Mouse (Mus musculus): ENCODE results near the gene Ltbr.

Ltbr gene

DNA sequence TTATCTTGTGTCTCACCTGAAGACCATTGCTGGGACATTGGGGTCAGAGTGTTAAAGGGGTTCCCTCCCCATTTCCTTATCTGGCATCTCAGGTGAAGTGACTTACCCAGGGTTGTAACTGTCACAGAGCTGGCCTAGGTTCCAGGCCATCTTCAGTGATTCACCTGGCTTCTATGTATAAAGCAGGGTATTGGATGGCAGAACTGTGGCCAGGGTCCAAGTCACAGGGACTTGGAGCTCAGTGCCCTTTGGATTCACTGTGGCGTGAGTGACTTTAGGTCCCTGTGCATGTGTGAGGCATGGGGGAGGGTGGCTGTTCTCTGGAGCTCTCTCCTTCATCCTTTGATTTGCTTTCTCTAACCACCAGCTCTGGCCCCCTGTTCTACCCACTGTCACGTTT is 32.3 kb upstream of the Ltbr start:
- no peak for ATAC-seq (ENCODE audit: insufficient number of reproducible peaks, low FRiP score, low TSS enrichment)

DNA sequence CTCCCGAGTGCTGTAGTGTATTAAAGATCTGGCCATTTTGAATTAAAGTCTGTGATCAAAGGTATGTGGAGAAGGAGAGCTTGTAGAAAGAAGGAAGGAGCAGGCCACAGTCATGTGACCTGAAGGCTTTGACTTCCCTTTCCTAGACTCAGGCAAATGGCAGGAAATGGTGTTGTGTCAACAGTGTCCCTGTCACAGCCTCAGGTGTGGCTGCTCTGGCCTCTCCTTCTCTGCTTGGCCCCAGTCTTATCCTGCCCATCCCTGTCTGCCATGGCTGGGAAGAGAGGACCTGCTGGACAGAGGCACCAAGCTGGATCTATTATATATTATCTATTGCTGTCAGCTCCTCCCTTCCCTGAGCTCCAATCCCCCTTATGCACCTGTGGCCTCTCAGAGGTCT is 31.9 kb upstream of the Ltbr start:
- ATAC-seq (ENCODE audit: insufficient number of reproducible peaks, low FRiP score, low TSS enrichment), result no peak

DNA sequence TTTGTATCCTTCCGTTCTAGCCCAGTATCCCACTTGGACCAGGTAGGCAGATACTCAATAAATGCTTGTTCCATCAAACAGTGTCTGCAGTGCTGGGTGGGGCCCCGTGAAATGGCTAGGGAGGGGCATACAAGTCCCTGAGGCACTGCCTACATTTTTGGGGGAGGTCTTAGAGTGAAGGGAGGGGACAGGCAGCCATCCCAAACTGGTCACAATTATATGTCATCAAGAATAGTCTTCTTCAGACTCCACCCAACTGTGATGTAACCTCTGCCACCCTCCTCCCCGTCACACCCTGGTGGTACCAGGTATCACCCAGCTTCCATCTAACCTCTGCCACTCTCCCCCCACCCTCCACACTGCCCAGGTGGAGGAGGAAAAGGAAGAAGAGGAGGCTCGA is 31.2 kb upstream of the Ltbr start:
- ATAC-seq (ENCODE audit: insufficient number of reproducible peaks, low FRiP score, low TSS enrichment), result no peak

DNA sequence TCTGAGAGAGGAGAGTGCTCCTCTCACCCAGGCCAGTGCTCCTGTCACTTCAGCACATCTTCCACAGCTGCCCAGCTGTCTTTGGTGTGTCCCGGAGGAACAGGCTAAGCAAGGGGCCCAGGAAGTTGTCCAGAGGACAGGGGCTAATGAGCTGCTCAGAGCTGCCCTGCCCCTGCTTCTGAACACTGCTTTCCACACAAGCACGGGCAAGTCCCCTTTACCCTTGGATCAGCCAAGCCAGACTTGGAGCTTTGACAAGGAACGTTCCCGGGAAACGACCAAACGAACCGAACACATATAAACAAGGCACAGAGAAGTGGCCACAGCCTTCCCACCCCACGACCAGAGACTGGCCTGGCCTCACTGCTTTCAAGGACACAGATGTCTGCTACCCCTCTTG is 30.4 kb upstream of the Ltbr start:
- ATAC-seq (ENCODE audit: insufficient number of reproducible peaks, low FRiP score, low TSS enrichment), result no peak

DNA sequence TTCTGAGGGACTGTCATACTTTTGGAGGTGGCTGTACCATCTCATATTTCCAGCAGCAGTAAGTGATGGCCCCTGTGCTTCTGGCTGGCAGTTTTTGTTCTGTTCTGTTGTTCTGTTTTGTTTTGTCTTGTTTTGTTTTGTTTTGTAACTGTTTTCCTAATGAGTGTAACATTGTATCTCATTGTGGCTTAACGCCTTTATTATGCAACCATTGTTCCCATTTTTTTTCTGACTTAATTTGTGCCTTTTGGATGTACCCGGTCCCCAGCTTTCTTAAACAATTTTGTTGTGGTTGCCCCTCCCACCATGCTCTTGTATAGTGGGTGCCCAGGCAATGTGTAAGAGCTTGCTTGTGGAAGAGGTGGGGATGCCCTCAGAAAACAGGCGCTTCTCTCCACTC is 28.5 kb upstream of the Ltbr start:
- no peak for ATAC-seq (ENCODE audit: insufficient number of reproducible peaks, low FRiP score, low TSS enrichment)

DNA sequence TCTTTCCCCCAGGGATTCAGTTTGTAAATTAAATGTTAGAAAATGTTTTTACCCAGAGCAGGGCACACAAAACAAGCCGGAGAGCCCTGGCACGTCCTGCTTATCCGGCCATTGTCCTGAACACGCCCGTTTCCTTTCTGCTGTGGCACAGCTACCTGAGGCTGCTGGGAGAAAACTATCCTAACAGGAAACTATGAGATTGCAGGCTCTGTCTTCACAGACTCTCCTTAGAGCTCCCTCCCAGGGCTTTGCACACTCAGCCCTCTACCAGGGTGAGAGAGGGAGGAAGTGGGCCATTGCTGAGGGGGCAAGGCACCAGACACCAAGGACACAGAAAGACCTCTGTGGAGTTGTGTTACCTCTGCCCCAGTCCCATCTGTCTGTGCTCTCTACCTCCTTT is 26.6 kb upstream of the Ltbr start:
- no peak for ATAC-seq (ENCODE audit: insufficient number of reproducible peaks, low FRiP score, low TSS enrichment)

DNA sequence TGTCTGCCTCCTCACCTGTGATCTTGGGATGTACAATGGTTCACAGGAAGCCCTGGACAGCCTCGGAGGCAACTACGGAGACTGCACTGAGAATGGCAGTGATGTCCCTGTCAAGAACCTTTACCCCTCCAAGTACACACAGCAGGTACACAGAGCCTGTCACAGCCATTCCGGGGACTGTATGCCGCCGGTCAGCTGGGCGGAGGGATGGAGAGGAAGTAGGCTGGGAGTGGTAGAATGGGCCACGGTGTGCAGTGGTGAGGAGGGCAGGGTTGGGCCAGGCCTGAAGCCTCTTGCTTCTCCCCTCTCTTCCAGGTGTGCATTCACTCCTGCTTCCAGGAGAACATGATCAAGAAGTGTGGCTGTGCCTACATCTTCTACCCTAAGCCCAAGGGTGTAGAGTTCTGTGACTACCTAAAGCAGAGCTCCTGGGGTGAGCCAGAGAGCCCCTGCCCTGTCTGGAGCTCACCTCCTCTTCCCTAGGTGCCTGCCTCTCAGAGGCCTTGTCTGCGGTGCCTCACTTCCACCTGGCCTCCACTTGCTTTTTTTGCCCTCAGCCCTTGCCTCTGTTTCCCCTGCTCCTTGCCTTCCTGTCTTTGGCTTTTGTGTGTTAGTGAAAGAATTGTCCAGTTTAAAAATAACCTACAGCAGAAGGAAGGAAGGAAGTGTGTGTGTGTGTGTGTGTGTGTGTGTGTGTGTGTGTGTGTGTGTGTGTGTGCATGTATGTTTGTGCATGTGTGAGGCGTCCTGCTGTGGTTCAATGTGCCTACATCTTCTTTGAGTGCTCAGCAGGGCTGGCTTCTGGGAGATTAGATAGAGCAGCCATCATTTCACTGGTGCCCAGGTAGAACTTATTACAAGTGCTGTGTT is 25.3 kb upstream of the Ltbr start:
- ATAC-seq (ENCODE audit: insufficient number of reproducible peaks, low FRiP score, low TSS enrichment), result no peak

DNA sequence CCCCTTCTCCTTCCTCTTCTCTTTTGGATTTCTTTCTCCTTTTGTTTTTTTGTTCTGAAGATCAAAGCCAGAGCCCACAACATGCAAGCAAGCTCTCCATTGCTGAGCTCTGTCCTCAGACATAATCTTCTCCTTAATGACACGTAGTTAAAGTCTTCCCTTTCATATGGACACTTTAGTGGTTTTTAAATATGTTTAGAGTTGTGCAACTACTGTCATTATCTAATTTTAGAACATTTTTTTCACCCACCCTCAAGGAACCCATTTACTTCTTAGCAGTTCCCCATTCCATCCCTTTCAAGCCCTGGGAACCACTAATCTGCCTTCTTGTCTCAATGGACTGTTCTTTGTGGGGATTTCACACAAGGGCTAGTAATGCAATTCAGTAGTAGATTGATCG is 20.7 kb upstream of the Ltbr start:
- ATAC-seq (ENCODE audit: insufficient number of reproducible peaks, low FRiP score, low TSS enrichment), result no peak

DNA sequence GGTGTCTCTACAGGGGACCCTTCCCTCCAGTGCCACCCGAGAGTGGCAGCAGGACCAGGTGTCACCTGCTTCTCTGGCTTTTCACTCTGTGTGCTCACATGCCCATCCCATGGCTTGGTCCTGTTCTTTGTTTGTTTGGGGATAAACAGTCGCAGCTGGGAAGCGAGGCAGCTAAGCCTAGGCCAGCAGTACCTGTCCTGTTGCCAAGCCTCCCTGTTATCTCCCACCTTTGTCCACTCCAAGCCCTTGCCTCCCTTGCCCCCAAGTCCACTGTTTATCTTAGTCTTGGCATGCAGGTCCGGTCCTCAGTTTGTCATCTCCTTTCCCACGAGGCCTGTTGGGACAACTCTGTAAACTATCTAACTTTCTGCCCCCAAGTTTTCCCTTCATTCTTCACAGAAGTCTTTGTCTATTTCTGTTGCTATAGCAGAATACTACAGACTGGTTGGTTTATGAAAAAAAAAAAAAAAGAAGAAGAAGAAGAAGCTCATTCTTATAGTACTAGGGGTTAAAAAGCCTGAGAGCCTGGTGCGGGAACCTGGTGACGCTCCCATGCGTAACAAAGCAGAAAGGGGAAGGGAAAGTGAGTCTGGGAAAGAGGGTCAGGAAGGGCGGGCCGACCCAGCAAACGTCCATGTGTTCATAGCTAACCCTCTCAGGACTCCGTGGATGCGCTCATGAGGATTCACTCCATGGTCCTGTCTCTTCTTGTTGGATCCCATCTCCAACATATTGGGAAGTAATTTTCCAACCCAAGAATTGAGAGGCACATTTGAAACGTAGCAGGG is 19.6 kb upstream of the Ltbr start:
- ATAC-seq (ENCODE audit: insufficient number of reproducible peaks, low FRiP score, low TSS enrichment), result no peak

DNA sequence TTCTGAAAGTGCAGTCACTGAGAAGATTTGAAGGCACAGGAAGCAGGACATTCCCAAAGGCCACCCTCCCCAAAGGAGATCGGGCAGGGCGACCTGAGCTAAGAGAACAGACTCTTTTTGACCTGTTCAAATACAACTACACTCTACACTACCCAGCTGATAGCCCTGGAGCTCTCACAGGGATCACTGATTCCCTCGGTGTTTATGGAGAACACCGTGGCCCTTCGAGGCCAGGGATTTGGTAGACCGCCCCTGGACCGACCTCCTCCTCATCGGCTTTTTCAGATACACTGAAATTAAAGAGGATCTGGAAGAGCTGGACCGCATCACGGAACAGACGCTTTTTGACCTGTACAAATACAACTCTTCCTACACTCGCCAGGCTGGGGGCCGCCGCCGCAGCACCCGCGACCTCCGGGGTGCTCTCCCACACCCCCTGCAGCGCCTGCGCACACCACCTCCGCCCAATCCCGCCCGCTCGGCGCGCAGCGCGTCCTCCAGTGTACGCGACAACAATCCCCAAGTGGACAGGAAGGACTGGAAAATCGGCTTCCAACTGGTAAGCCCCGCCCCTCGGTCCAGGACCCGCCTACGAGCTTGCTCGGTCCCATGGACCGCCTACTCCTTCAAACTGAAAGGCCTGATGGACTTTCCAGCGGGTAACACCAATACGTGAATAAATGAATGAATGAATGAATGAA is 17.1 kb upstream of the Ltbr start:
- ATAC-seq (ENCODE audit: insufficient number of reproducible peaks, low FRiP score, low TSS enrichment), result peak; percentile 54; the same call in 1 of the 2 replicates

DNA sequence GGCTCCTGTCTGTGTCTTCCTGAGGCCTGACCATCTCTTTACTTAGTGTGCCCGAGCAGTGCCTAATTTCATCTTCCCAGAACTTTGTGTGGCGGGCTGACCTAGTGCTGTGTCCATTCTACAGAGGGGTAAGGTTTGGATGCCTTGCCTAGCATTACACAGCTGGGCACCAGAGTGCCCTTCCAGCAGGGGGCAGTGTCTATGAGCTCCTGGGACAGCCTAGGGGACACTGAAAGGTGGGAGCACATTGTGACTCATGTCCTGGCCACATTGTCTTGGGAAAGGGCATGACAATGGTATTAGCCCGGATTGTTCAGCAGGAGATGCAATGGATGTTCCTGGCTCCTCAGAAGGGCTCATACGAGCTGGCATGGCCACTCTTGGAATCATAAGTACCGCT is 14.6 kb upstream of the Ltbr start:
- no peak for ATAC-seq (ENCODE audit: insufficient number of reproducible peaks, low FRiP score, low TSS enrichment)

DNA sequence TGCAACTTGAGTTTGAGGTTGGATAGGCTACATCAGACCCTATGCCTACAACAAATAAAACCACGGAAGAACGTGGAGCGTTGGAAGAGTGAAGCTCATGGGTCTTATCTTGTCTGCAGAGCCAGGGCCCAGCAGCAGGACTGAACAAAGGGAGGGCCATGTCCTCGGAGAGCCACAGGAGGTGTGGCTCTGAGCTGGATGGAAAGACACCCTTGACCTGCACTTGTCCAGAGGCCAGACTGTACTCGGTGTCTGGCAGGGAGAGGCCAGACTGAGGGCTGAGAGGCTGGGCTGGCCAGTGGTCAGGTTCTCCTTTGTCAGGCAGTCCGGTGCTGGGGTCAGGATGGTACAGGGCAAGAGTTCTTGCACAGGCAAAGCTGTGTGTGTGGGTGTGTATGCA is 11.7 kb upstream of the Ltbr start:
- ATAC-seq (ENCODE audit: insufficient number of reproducible peaks, low FRiP score, low TSS enrichment), result no peak

DNA sequence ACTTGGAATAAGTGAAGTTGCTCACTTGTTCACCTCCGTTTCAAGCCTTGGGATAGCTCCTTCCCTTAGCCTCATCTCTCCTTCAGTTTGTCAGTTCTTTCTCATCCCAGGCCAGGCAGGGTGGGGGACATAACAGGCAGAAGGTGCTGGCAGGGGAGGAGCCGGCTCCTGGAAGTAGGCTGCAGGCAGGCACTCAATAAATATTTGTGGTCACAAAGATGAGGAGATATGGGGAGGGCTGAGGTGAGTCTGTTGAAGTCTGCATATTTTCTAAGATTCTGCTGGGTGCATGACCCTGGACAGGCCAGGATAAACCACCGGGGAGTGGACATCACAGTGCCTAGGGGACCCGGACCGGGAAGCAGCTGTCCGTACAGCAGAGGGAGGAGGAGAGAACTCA is 9.9 kb upstream of the Ltbr start:
- ATAC-seq (ENCODE audit: insufficient number of reproducible peaks, low FRiP score, low TSS enrichment), result no peak

DNA sequence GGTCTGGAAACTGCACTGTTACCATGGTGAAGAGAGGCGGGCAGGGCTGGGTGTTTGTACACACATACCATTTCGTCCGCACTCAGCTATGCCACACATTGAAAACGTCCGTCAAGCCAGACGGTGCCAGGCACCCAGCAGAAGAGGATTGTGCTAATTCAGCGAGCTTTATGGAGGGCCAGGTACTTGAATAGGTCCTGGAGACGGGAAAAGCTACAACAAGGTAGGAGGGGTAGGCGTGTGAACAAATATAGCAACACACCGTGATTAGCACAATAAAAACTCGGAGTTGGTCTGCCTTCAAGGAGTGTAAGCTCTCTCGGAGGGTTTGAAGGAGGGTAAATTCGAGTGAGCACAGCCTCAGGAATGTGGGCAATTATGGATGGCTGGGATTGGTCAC is 9.1 kb upstream of the Ltbr start:
- ATAC-seq (ENCODE audit: insufficient number of reproducible peaks, low FRiP score, low TSS enrichment), result no peak

DNA sequence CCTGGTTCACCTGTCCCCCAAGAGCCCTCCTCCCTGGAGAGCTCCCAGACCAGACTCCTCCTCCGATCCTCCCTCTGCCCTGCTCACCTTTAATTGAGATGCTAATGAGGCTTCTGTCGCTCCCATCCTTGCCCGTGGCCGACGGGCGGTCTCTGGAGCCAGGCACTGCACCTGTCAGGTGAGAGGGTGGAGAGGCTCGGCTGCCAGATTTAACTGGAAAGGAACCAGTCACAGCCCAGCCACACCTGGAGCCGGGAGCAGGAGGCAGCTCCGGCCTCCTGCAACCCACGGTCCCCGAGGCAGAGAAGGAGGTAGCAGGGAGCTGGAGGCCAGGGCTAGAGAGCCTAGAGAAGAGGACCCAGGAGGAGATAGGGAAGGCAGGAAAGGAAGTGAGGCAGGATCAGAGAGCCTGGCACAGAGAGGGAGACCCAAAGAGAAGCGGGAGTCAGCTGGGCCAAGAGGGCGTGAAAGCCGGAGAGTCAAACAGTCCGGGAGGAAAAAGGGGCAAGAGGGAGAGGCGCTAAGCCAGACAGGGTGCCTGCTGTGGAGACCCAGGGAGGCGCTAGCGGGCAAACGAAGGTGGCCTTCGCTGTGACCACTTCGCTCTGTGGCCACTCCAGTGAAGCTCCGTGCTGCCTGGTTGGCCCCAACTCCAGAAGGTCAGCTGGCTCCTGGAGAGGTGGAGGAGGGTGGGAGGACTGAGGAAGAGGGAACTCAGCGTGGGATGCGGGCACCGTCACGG is 7.6 kb upstream of the Ltbr start:
- ATAC-seq (ENCODE audit: insufficient number of reproducible peaks, low FRiP score, low TSS enrichment), result no peak

DNA sequence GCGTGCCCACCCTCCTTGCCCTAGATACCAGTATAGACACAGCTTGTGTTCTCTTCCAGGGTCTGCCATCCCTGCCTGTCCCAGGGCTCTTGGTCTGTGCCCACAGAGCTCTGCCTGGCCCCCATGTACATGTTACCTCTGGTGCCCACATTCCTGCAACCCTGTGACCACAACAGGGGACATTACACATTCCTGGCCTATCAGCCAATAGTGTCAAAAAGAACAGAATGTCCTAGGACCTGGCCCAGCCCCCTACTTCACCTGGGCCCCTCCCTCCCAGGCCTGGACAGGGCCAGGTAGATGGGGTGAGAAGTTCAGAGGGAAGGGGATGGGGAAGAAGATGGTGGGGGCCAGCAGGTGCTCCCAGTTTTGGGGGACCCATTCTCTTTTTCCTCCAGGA is 6.6 kb upstream of the Ltbr start, which contains the start of gene Scnn1a:
Gene Scnn1a (plus strand): TSS at position 337 of the 400 bp plus-strand sequence.
- ATAC-seq (ENCODE audit: insufficient number of reproducible peaks, low FRiP score, low TSS enrichment), result no peak

DNA sequence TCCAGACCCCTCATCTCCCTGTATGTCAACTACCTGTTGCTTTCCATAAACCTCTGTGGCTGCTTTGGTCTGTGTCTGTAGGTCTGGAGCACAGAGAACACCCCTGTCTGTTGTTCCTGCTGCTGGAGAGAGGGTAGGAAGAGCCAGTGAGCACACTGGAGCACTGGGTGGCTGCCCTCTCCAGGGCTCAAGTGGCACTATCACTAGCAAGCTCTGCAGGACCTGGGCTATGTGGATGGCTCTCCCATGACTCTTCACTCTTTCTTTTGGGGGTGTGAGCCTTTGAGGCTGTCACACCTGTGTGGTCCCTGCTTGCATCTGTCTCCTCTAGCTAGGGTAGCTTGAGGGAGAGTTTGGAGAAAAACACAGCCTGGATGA is 6.2 kb upstream of the Ltbr start:
- ATAC-seq (ENCODE audit: insufficient number of reproducible peaks, low FRiP score, low TSS enrichment), result no peak

DNA sequence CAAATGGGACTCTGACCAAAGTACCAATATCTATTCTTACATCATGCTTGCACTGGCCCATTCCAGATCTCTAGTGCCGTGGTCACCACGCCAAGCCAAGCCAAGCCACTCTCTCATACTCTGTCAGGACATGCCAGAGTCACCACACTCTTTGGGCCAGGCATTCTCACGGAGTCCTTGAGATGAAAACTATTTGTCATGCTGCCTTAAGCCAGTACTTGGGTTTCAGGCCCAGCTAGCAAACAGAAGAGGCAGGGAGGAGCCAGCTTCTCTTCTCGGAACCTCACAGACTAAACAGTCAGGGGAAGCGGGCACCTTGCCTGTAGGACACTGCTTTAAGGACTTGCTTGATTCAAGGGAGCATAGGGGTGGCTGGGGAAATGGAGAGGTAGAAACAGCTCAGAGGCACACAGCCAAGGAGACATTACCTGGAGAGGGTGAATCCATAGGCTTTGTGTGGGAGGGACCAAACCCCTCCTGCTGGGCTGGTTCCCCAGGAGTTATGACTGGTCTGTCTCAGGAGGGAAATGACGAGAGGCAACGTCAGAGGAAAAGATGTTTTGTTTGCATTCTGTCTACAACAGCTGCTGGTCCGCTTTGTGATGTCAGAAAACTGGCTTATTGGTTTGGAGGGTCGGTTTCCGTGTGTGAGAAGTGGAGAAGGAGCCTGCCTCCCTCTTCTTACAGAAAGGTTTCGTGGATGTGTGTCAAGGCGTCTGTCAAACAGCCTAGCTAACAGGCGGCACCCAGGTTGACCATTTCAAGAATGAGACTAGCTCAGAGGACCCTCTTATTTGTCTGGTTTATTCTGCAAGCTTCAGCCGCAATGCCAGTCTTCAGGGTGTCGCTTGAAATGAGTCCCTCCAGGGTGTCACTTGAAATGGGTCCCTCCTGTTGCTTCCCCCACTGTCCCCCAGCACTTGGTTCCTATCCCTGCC is 5.6 kb upstream of the Ltbr start:
- ATAC-seq (ENCODE audit: insufficient number of reproducible peaks, low FRiP score, low TSS enrichment), result no peak

DNA sequence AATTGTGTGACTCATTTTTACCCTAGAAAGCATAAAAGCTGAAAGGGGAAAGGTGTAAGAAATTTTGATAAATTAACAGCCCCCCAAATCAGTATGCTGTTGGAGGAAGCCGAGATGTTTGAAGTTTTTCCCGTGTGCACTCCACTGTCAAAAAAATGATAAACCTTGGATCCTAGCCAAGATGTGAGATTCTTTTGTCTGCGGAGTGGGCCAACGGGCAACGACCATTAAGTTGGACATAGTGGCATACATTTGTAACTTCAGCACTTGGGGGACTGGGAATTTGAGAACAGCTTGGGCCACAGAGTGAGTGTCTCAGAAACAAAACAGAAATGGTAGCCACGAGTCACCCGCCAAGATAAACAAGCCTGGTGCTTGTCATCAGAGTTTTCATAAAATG is 3.4 kb upstream of the Ltbr start:
- no peak for ATAC-seq (ENCODE audit: insufficient number of reproducible peaks, low FRiP score, low TSS enrichment)

All from cerebellum, adult (tissue).